Mouse (Mus musculus) midbrain, embryonic 11.5 days (tissue): Measurements from ENCODE around the gene Cdk15. TPM values are rescaled to one million over a fixed set of nuclear protein-coding genes. Genes with fewer than 3 reads are reported as not detected.

Experiments
- ATAC-seq: fragments of 200-750 bp; cut with Nextera tagmentation; 2 replicates; pipeline ENCODE4 v1.8.0; 2017; ENCODE audit warnings: moderate TSS enrichment, moderate library complexity; ENCODE audit not compliant: low FRiP score
- DNase-seq: peaks from one replicate; pipeline ENCODE4 v3.0.0; 2015; ENCODE audit warnings: low spot score; ENCODE audit errors: missing footprints
- H3K27ac ChIP-seq: fragments of 300-500 bp; sonication (generic); 2 replicates; pipeline ENCODE4 v1.5.1; 2014; ENCODE audit warnings: low read depth, low read length
- H3K27me3 ChIP-seq: fragments of 300-500 bp; sonication (generic); 2 replicates; pipeline ENCODE4 v1.6.1; 2014; ENCODE audit warnings: mild to moderate bottlenecking, low read length, moderate library complexity, mixed read lengths; ENCODE audit not compliant: control insufficient read depth, insufficient read depth
- H3K36me3 ChIP-seq: fragments of 300-500 bp; sonication (generic); 2 replicates; pipeline ENCODE4 v1.6.1; 2014; ENCODE audit warnings: mild to moderate bottlenecking, low read length, moderate library complexity, mixed read lengths; ENCODE audit not compliant: control insufficient read depth, insufficient read depth
- H3K4me1 ChIP-seq: fragments of 300-500 bp; sonication (generic); 2 replicates; pipeline ENCODE4 v1.6.1; 2014; ENCODE audit warnings: low read length; ENCODE audit not compliant: control insufficient read depth, insufficient read depth
- H3K4me2 ChIP-seq: fragments of 300-500 bp; sonication (generic); 2 replicates; pipeline ENCODE4 v1.6.1; 2014; ENCODE audit warnings: mild to moderate bottlenecking, moderate library complexity
- H3K4me3 ChIP-seq: fragments of 300-500 bp; sonication (generic); 2 replicates; pipeline ENCODE4 v1.5.1; 2014; ENCODE audit warnings: low read depth, low read length
- H3K9ac ChIP-seq: fragments of 300-500 bp; sonication (generic); 2 replicates; pipeline ENCODE4 v1.6.1; 2014; ENCODE audit warnings: low read length
- H3K9me3 ChIP-seq: fragments of 300-500 bp; sonication (generic); 2 replicates; pipeline ENCODE4 v1.6.1; 2016; ENCODE audit warnings: low read length; ENCODE audit not compliant: control insufficient read depth
- WGBS: fragments of 180-500 bp; shearing (Covaris S2); extraction: QIAGEN DNeasy Blood & Tissue Kit; methylation state at CpG from one replicate; pipeline ENCODE4 v1.1.7; 2014; 5-methylcytosine and 5-hydroxymethylcytosine counted together
- polyA plus RNA-seq: library from polyadenylated mRNA; unstranded; fragments of >200 nt; fragmentation: Nextera tagmentation; extraction: Ambion mirVana; gene quantifications from 2 replicates; pipeline ENCODE4 v1.2.1, GENCODE M21; 2014

Cdk15 gene
- polyA plus RNA-seq, 1 experiment from 2014 or later: 0.52 TPM

DNA sequence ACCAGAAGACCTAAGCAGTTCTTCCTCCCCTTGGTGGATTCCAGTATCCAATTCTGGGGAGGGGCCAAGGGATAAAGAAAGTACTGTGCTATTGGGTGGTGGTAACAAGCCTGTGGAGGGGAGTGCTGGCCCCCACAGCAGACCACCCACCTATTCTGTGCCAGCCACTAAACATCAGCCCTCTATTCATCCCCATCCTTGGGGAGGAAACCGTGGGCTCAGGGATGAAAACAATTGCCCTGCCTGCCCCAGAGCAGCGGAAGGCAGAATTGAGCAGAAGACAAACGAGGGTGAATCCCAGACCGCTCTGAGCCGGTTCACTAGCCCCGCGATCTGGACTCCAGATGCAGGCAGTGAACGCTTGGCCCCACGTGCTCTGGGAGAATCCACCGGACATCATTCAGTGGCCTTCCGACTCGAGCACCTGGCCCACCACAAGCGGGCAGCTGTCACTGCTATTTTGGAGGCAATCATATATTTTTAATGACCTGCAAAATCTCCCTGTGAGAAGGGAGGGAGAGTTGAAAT lies 119.4 kb downstream of the Cdk15 start:
- DNase-seq: peak; percentile 85
- no peak overlapping the region for H3K9ac ChIP-seq
- no peaks in the 10 kb centered on the region for H3K9me3 ChIP-seq
- whole genome bisulfite sequencing: 4% methylated on average over 13 of the region's 13 CpGs
- H3K27ac ChIP-seq: no peak overlapping the region
- peaks cover 9% of the 10 kb centered on the region for H3K4me1 ChIP-seq
- H3K4me3 ChIP-seq: no peak overlapping the region
- ATAC-seq: peak; percentile 70
- no peaks in the 10 kb centered on the region for H3K27me3 ChIP-seq
- H3K36me3 ChIP-seq: no peaks in the 10 kb centered on the region
- H3K4me2 ChIP-seq: peak overlapping the region; percentile 17; the same call in 1 of the 2 replicates

DNA sequence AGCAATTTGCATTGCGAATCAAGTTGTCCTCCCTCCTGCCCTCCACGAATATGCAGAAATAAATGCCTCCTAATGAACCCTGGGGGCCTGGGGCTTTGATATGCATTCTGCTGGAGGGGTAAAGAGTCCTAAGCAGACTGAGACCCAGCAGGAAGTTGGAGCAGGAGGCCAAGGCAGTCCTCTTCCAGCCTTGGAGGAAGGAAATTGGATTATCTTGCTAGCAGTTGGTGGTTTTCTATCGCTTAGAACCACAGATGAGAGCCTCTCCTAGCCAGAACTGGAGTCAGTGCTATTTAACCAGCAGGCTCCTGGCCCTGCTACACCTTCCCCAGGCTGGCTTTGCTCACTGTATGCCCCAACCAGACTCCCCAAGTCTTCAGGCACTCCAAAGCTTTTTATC lies 119.9 kb downstream of the Cdk15 start:
- no peaks in the 10 kb centered on the region for H3K27me3 ChIP-seq
- DNase-seq (no peak), ATAC-seq (peak; percentile 58)
- no peak overlapping the region for H3K4me3 ChIP-seq
- peak overlapping the region; percentile 17; the same call in 1 of the 2 replicates for H3K4me2 ChIP-seq
- no peaks in the 10 kb centered on the region for H3K9me3 ChIP-seq
- H3K9ac ChIP-seq: no peak overlapping the region
- 2% methylated on average over 3 of the region's 3 CpGs for WGBS
- H3K36me3 ChIP-seq: no peaks in the 10 kb centered on the region
- peaks cover 9% of the 10 kb centered on the region for H3K4me1 ChIP-seq
- no peak overlapping the region for H3K27ac ChIP-seq

DNA sequence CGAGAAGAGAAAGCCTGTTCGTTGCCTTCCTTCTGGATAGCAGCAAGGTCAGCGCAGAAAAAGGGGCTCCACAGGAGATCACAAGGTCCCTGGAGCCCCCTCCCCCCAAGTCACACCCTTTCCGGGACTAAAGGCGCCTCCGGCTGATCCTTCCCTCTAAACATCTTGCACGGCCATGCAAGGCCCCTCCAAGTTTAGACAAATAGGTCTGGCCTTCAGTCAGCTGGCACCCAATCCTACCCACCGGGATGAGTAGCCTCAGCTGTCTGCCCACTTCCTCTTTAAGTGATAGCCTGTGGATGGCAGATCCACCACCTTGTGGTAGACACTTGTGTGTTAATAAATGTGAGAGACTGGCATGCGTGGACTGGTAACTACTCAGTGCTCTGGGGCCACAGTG lies 120.6 kb downstream of the Cdk15 start:
- no peak for ATAC-seq
- H3K4me3 ChIP-seq: no peak overlapping the region
- H3K9me3 ChIP-seq: no peaks in the 10 kb centered on the region
- DNase-seq: peak; percentile 60
- no peaks in the 10 kb centered on the region for H3K36me3 ChIP-seq
- WGBS: 80% methylated on average over 9 of the region's 9 CpGs
- no peaks in the 10 kb centered on the region for H3K27me3 ChIP-seq
- no peak overlapping the region for H3K9ac ChIP-seq
- H3K4me1 ChIP-seq: peaks cover 9% of the 10 kb centered on the region
- no peak overlapping the region for H3K27ac ChIP-seq
- H3K4me2 ChIP-seq: no peak overlapping the region

DNA sequence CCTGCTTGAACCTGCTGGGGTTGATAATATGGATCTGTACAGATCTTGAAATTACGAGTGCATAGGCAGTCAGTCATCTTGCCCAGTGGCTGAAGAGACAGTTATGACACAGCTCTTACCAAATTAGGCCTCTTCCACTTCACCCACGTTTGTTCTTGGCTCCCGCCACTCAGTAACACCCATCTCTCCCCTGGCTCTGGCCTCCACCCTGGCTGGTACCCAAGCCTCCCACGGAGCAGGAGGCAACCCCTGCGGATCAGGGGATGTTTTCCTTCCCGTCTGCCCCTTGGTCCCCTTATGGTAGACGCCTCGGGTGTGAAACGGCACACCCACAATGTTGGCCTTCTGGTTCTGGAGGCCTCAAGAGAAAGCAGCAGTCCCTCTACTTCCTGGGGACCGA lies 124.2 kb downstream of the Cdk15 start:
- Histone ChIP-seq H3K9me3 (no peaks in the 10 kb centered on the region), H3K4me1 (peaks cover 8% of the 10 kb centered on the region), H3K4me3 (no peak overlapping the region), H3K9ac (no peak overlapping the region), H3K27ac (no peak overlapping the region), H3K4me2 (no peak overlapping the region), H3K36me3 (no peaks in the 10 kb centered on the region), H3K27me3 (no peaks in the 10 kb centered on the region)
- 75% methylated on average over 10 of the region's 10 CpGs for WGBS
- ATAC-seq (no peak), DNase-seq (peak; percentile 57)

DNA sequence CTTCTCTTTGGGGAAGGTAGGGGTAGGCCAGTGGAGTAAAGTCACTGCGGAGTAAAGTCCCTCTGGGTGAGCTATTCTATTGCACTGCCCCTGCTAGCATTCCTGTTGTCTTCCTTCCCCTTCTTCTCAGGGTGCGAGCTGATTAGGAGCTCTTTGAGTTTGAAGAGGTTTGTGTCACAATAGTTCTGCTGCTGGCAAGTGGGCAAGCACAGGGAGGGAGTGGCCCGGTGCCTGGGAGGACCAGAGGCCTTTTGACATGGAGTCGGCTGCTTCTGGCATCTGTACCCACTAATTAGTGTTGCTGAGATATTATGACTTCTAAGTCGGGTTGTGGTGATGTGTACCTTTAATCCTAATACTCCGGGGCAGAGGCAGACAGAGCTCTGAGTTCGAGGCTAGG lies 124.8 kb downstream of the Cdk15 start:
- ATAC-seq (no peak), DNase-seq (no peak)
- Histone ChIP-seq H3K9ac (no peak overlapping the region), H3K27me3 (no peaks in the 10 kb centered on the region), H3K4me2 (no peak overlapping the region), H3K4me1 (peaks cover 2% of the 10 kb centered on the region), H3K9me3 (no peaks in the 10 kb centered on the region), H3K4me3 (no peak overlapping the region), H3K27ac (no peak overlapping the region), H3K36me3 (no peaks in the 10 kb centered on the region)
- 73% methylated on average over 7 of the region's 7 CpGs for WGBS

DNA sequence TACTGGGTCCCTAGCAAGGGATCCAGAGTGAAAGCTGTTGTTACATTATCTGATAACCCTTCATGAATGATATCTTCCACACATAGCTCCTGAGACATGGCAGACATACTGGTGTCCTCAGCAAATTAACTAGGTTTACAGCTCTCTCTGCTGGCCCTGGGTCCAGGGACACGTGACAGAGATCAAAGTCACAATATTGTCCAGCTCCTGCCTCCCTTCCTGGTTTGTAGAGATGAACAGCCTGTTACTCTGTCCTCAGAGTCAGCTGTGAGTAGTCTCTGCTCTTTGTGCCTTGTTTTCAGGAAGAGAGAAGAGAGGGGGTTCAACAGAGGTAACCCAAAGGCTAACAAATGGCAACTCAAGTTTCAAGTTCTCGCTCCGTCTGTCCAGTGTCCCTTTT lies 125.8 kb downstream of the Cdk15 start:
- 0 out of 2 replicates have a peak, but pooled peaks cover 1% of the 10 kb centered on the region for H3K4me1 ChIP-seq
- 97% methylated on average over 3 of the region's 3 CpGs for WGBS
- ATAC-seq (no peak), DNase-seq (peak; percentile 73)
- no peak overlapping the region for H3K27ac ChIP-seq
- no peaks in the 10 kb centered on the region for H3K9me3 ChIP-seq
- H3K4me3 ChIP-seq: no peak overlapping the region
- no peaks in the 10 kb centered on the region for H3K36me3 ChIP-seq
- H3K27me3 ChIP-seq: no peaks in the 10 kb centered on the region
- H3K4me2 ChIP-seq: no peak overlapping the region
- no peak overlapping the region for H3K9ac ChIP-seq

DNA sequence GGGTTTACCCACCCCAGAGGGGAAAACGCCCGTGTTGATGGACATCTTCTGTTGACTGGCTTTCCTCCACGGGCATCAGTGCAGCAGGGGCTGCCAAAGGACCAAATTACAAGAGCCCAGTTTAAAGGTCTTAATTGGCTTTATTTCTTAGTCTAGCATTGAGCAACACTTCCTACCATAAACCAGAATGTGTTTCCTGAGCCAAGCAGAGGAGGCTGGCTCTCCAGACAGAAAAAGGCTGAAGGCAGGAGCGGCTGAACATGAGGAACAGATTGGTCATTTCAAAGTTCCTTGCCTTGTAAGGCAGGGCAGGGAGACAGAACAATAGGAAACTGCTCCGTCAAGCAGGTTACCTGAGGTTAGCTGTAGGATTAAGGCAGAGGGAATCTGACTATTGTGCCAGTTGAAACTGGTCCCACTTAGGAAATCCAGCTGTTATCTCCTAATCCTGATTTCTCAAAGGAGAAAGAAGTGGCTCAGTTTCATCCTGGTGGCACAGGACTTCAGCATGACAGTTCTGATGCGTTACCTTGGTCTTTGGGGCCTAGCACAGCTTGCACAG lies 126.4 kb downstream of the Cdk15 start:
- no peak overlapping the region for H3K27ac ChIP-seq
- H3K9me3 ChIP-seq: no peaks in the 10 kb centered on the region
- 72% methylated on average over 6 of the region's 6 CpGs for WGBS
- no peaks in the 10 kb centered on the region for H3K27me3 ChIP-seq
- DNase-seq (no peak), ATAC-seq (no peak)
- no peak overlapping the region for H3K4me3 ChIP-seq
- 0 out of 2 replicates have a peak, but pooled peaks cover 2% of the 10 kb centered on the region for H3K4me1 ChIP-seq
- no peaks in the 10 kb centered on the region for H3K36me3 ChIP-seq
- no peak overlapping the region for H3K9ac ChIP-seq
- no peak overlapping the region for H3K4me2 ChIP-seq

DNA sequence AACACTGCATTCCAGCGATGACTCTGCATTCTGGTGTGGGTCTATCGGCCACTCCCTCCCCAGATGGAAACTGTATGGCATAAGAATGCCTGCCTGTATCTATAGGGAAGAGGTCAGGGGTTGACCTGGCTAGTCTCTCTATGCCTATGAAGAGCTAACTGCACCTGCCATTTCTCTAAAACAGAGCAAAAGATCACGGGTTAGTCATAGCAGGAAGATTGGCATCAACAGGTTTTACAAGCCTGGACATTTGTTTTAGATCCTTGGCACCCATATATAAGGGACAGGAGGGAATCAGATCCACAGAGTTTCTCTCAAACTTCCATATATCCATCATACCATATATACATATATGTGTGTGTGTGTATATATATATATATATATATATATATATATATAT lies 127.7 kb downstream of the Cdk15 start:
- no peak overlapping the region for H3K4me2 ChIP-seq
- DNase-seq: no peak
- no peak for ATAC-seq
- H3K36me3 ChIP-seq: no peaks in the 10 kb centered on the region
- 0 out of 2 replicates have a peak, but pooled peaks cover 2% of the 10 kb centered on the region for H3K4me1 ChIP-seq
- H3K9ac ChIP-seq: no peak overlapping the region
- no peaks in the 10 kb centered on the region for H3K9me3 ChIP-seq
- 86% methylated on average over 3 of the region's 3 CpGs for WGBS
- H3K27me3 ChIP-seq: no peaks in the 10 kb centered on the region
- no peak overlapping the region for H3K27ac ChIP-seq
- no peak overlapping the region for H3K4me3 ChIP-seq

DNA sequence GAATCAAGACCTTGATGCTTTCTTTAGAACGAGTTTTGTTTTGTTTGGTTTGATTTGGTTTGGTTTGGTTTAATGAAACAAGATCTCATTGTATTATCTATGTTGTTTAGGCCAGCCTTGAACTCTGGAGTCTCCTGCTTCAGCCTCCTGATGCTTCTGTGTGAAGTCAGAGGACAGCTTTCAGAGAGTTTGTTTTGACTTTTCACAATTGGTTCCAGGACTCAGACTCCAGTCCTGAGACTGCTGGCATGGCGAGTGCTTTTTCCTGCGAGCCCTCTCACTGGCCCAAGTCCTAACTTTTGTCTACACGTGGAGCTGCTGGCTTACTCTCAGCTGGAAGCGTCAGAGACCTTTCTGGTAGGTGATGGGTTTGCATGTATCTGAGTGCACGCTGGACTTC lies 128.9 kb downstream of the Cdk15 start:
- Histone ChIP-seq H3K9ac (no peak overlapping the region), H3K9me3 (no peaks in the 10 kb centered on the region), H3K4me1 (0 out of 2 replicates have a peak, but pooled peaks cover 2% of the 10 kb centered on the region), H3K4me2 (no peak overlapping the region), H3K36me3 (no peaks in the 10 kb centered on the region), H3K27me3 (no peaks in the 10 kb centered on the region), H3K4me3 (no peak overlapping the region), H3K27ac (no peak overlapping the region)
- no peak for ATAC-seq
- no peak for DNase-seq
- WGBS: 74% methylated on average over 6 of the region's 6 CpGs
